Mouse (Mus musculus): Measurements from ENCODE around the gene Slc9a9. TPM values are rescaled to one million over a fixed set of nuclear protein-coding genes. Genes with fewer than 3 reads are reported as not detected.
"Not testable (repeated sequence)": the region's sequence is repeated elsewhere in the genome, so short reads cannot be mapped to it uniquely, and the experiment has no call there.

The Slc9a9 gene
- polyA plus RNA-seq (2012; ENCODE audit: insufficient read depth, low replicate concordance): 0.69 TPM in 1 of 2 replicates, not detected in the other

- peak within 1 kb of the TSS; percentile 93 for H3K4me3 ChIP-seq (replicated peaks)
Measured at GRCm38 (mm10) chr9:94669791-94670577, at the start of gene Slc9a9. TSS of gene Slc9a9 (plus strand) at chr9:94669909.

GRCm38 (mm10) chr9:94620342-94620741 is 49.4 kb upstream of the Slc9a9 start:
- Histone ChIP-seq H3K27me3 (replicated peaks) (no peaks in the 10 kb centered on the region), H3K4me3 (replicated peaks) (no peak overlapping the region), H3K9me3 (peaks cover 8% of the 10 kb centered on the region), H3K4me1 (peaks cover 35% of the 10 kb centered on the region), H3K36me3 (replicated peaks; ENCODE audit: low read length) (no peaks in the 10 kb centered on the region)
- TF ChIP-seq FLI1 (IDR thresholded peaks at IDR 0.05; ENCODE audit: low read length): no peak
- no peak for TF ChIP-seq GATA1 (IDR thresholded peaks at IDR 0.05; ENCODE audit: borderline replicate concordance, low read length)

More at GRCm38 (mm10) chr9:94669791-94670577, at the start of gene Slc9a9:
- Histone ChIP-seq H3K4me1 (peaks cover 50% of the 10 kb centered on the region), H3K27me3 (replicated peaks) (no peaks in the 10 kb centered on the region), H3K9me3 (no peaks in the 10 kb centered on the region), H3K36me3 (replicated peaks; ENCODE audit: low read length) (peaks cover 2% of the 10 kb centered on the region)
- TF ChIP-seq GATA1 (IDR thresholded peaks at IDR 0.05; ENCODE audit: borderline replicate concordance, low read length) (no peak), FLI1 (IDR thresholded peaks at IDR 0.05; ENCODE audit: low read length) (no peak)

DNA sequence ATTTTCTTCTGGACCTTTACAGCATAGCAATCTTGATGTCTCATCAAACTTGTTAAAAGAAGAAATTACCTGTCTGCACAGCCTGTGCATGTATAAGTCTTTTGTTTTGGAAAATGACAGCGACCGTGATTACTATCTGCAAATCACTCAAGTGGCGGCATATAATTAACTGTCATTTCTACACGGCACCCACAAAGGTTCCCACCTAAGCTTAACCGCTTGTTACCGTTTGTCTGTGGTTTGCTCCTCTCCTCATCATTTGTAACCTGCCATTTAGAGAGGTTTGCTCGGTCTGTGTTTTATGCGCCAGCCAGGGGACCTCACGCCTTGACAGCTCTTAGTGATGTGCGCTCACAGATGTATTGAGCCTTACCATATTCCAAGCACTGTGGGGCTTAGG is 48.9 kb upstream of the Slc9a9 start:
- H3K4me3 ChIP-seq (replicated peaks): no peak overlapping the region

GRCm38 (mm10) chr9:94621902-94622301 is 47.8 kb upstream of the Slc9a9 start:
- Histone ChIP-seq H3K36me3 (replicated peaks; ENCODE audit: low read length) (no peaks in the 10 kb centered on the region), H3K27me3 (replicated peaks) (no peaks in the 10 kb centered on the region), H3K9me3 (peaks cover 15% of the 10 kb centered on the region), H3K4me1 (peaks cover 33% of the 10 kb centered on the region), H3K4me3 (replicated peaks) (no peak overlapping the region)
- TF ChIP-seq FLI1 (IDR thresholded peaks at IDR 0.05; ENCODE audit: low read length) (no peak), GATA1 (IDR thresholded peaks at IDR 0.05; ENCODE audit: borderline replicate concordance, low read length) (no peak)

More for the DNA sequence above, 48.9 kb upstream of the Slc9a9 start:
- Histone ChIP-seq H3K36me3 (replicated peaks; ENCODE audit: low read length) (no peaks in the 10 kb centered on the region), H3K27me3 (replicated peaks) (no peaks in the 10 kb centered on the region), H3K4me1 (peaks cover 34% of the 10 kb centered on the region), H3K9me3 (peaks cover 11% of the 10 kb centered on the region)
- TF ChIP-seq FLI1 (IDR thresholded peaks at IDR 0.05; ENCODE audit: low read length) (no peak), GATA1 (IDR thresholded peaks at IDR 0.05; ENCODE audit: borderline replicate concordance, low read length) (no peak)

DNA sequence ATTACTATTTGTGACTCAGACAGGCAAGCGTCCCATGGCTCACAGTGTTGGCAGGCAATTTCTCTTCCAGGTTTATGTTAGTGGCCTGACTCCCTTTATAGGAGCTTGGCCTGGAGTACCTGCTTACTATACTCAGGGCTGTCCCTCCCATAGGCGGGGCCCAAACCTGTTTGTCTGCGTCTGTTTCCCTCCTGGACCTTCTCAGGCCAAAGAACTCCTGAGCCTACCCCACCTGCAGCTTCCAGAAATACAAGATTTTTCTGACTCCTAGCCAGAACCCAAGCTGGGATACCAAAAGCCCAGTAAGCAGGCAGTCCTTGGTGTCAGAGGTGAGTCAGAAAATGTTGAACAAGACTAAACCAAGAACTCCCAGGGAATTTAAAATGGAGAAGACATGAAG is 43.0 kb upstream of the Slc9a9 start:
- TF ChIP-seq GATA1 (IDR thresholded peaks at IDR 0.05; ENCODE audit: borderline replicate concordance, low read length): no peak
- TF ChIP-seq FLI1 (IDR thresholded peaks at IDR 0.05; ENCODE audit: low read length): no peak
- no peaks in the 10 kb centered on the region for H3K27me3 ChIP-seq (replicated peaks)

GRCm38 (mm10) chr9:94628948-94629347 is 40.8 kb upstream of the Slc9a9 start:
- H3K36me3 ChIP-seq (replicated peaks; ENCODE audit: low read length): no peaks in the 10 kb centered on the region
- H3K4me3 ChIP-seq (replicated peaks): no peak overlapping the region
- H3K4me1 ChIP-seq: no peaks in the 10 kb centered on the region
- TF ChIP-seq FLI1 (IDR thresholded peaks at IDR 0.05; ENCODE audit: low read length) (no peak), GATA1 (IDR thresholded peaks at IDR 0.05; ENCODE audit: borderline replicate concordance, low read length) (no peak)
- H3K27me3 ChIP-seq (replicated peaks): no peaks in the 10 kb centered on the region
- peaks cover 26% of the 10 kb centered on the region for H3K9me3 ChIP-seq

More for the DNA sequence above, 43.0 kb upstream of the Slc9a9 start:
- H3K36me3 ChIP-seq (replicated peaks; ENCODE audit: low read length): no peaks in the 10 kb centered on the region
- peaks cover 26% of the 10 kb centered on the region for H3K9me3 ChIP-seq
- H3K4me1 ChIP-seq: peaks cover 8% of the 10 kb centered on the region
- no peak overlapping the region for H3K4me3 ChIP-seq (replicated peaks)

DNA sequence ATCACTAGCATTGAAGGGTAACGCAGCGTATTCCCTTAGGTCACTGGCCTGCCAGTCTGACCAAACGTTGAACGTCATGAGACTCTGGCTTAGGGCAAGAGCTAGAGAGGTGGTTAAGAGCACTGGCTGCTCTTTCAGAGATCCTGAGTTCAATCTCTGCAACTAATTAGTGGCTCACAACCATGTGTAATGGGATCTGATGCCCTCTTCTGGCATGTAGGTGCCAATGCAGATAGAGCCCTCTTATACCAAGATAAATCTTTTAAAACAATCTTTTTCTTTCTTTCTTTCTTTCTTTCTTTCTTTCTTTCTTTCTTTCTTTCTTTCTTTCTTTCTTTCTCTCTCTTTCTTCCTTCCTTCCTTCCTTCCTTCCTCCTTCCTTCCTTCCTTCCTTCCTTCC is 35.4 kb upstream of the Slc9a9 start:
- H3K36me3 ChIP-seq (replicated peaks; ENCODE audit: low read length); H3K4me1 ChIP-seq; H3K27me3 ChIP-seq (replicated peaks); H3K4me3 ChIP-seq (replicated peaks): not testable (repeated sequence)
- H3K9me3 ChIP-seq: peaks cover 17% of the 10 kb centered on the region

DNA sequence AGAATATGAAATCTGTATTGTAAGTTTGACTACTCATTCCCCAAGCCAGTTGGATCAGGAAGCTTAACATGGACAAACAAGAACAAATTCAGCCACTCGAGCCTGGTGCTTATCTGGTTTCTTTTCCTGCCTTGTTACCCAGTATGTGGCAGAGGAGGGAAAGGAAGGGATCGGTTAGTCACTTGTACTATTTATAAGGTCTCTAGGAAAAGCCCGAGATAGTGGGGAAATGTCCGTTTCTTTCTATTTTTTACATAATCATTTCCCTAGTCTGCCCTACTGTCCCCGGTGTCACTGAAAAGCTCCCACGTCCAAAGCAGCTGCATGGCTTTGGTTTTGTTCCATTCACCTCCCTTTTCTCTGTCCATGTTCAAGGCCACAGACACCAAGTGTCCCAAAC is 24.1 kb upstream of the Slc9a9 start:
- Histone ChIP-seq H3K4me3 (replicated peaks) (peak overlapping the region; percentile 76), H3K4me1 (peaks cover 49% of the 10 kb centered on the region), H3K36me3 (replicated peaks; ENCODE audit: low read length) (peaks cover 5% of the 10 kb centered on the region), H3K27me3 (replicated peaks) (no peaks in the 10 kb centered on the region), H3K9me3 (peaks cover 6% of the 10 kb centered on the region; the same call in 1 of the 2 replicates)
- peak; percentile 7; the same call in 1 of the 3 replicates for TF ChIP-seq GATA1 (IDR thresholded peaks at IDR 0.05; ENCODE audit: borderline replicate concordance, low read length)
- TF ChIP-seq FLI1 (IDR thresholded peaks at IDR 0.05; ENCODE audit: low read length): no peak

- Histone ChIP-seq H3K9me3 (peaks cover 17% of the 10 kb centered on the region), H3K27me3 (replicated peaks) (no peaks in the 10 kb centered on the region), H3K4me3 (replicated peaks) (no peak overlapping the region), H3K36me3 (replicated peaks; ENCODE audit: low read length) (peaks cover 5% of the 10 kb centered on the region), H3K4me1 (peaks cover 49% of the 10 kb centered on the region)
- TF ChIP-seq FLI1 (IDR thresholded peaks at IDR 0.05; ENCODE audit: low read length): no peak
- TF ChIP-seq GATA1 (IDR thresholded peaks at IDR 0.05; ENCODE audit: borderline replicate concordance, low read length): no peak
Measured at GRCm38 (mm10) chr9:94647425-94647824, 22.3 kb upstream of the Slc9a9 start.

GRCm38 (mm10) chr9:94649991-94650390 is 19.7 kb upstream of the Slc9a9 start:
- Histone ChIP-seq H3K4me3 (replicated peaks) (no peak overlapping the region), H3K36me3 (replicated peaks; ENCODE audit: low read length) (peaks cover 5% of the 10 kb centered on the region), H3K4me1 (peaks cover 39% of the 10 kb centered on the region), H3K9me3 (peaks cover 26% of the 10 kb centered on the region), H3K27me3 (replicated peaks) (no peaks in the 10 kb centered on the region)
- TF ChIP-seq FLI1 (IDR thresholded peaks at IDR 0.05; ENCODE audit: low read length) (no peak), GATA1 (IDR thresholded peaks at IDR 0.05; ENCODE audit: borderline replicate concordance, low read length) (no peak)

All from megakaryocyte, embryonic 14.5 days (primary cell).